Mouse (Mus musculus): Measurements from ENCODE around the gene Rpp25l.
"Not testable (repeated sequence)": the region's sequence is repeated elsewhere in the genome, so short reads cannot be mapped to it uniquely, and the experiment has no call there.

Gene Rpp25l

DNA sequence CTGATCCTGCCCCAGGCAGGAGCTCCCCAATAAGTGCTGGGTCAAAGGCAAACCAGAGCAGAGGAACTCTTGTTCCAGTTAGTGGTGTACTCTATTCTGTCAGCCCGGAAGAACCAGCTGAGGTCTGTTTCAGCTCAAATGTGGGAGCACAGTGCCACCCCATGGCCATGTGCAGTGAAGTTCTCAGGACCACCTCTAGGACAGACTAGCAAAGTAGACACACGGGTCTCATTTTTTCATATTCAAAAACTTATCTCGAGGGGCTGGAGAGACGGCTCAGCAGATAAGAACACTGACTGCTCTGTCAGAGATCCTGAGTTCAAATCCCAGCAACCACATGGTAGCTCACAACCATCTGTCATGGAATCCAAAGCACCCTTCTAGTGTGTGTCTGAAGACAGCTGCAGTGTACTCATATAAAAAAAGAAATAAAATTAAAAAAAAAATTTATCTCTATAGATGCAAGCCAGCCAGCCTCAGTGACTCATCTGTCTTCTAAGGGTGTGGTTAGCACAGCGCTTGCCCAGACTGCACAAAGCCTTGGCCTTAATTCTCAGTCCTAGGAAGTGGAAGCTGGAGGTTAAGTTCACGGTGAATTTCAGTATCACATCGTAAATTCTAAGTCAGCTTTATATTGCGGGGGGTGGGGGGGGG is 24.4 kb upstream of the Rpp25l start:
- peak; percentile 79 to 83 for DNase-seq

- no peak for DNase-seq
Observed at GRCm38 (mm10) chr4:41731052-41731765, 17.9 kb upstream of the Rpp25l start, which contains the start of gene Arid3c. Arid3c (minus strand) TSS chr4:41731142.

DNA sequence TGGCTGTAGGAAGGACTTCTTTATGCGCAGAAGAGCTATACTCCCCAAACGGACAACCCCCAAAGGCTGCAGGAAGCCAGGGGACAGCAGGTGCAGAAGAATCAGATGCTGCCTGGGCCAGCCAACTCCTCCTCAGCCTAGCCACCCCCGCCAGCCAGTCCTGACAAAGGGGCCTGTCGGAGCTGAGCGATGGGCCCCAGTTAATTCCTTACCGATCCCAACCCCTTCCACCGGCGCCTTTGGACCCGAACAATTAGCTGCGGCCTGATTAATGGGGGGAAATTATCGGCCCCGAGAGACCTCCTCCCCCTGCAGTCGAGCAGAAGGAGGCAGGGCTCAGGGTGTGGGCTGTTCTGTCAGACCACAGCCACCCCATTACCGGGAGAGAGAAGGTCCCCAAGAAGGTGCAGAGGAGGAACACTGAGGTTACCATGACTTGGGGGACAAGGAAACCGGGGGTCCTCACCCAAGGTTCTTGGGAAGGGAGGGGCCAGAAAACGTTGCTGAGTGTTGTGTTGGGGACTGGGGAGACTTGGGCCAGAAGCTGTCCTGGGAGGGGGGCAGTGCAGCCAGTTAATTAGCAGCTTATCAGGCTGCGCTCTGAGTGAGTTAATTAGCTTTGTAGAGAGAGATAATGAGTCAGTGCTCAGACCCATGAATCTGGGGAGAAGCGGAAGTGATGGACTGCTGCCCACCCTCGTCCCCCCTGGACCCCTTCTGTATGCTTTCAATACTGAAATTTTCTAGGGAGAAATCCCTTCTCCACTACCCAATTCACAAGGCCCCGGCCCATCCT is 13.7 kb upstream of the Rpp25l start:
- no peak for DNase-seq

GRCm38 (mm10) chr4:41722918-41723351 is 9.6 kb upstream of the Rpp25l start, which contains the start of gene Dctn3:
Dctn3 (minus strand) TSS chr4:41723170.
- DNase-seq, result peak; percentile 93 to 96

DNA sequence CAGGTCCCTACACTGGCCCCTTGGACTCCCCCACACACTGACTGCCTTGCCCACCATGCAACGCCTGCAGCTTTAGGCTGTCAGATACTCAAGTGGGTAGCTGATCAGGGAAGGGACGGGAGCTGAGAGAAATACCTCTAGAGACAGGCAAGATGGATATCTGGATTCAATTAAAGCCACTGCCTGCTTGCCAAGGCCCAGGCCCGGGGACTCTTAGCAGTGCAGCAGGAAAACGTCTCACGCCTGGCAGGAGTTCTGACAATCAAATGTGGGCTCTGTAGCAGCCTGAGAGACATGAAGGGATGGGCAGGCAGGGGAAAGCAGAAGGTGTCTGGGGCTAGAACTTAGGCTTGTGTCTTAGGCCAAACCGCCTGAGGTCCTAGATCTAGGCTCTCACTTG is 3.5 kb upstream of the Rpp25l start:
- peak in 1 of 2 experiments; percentile 21 for DNase-seq

DNA sequence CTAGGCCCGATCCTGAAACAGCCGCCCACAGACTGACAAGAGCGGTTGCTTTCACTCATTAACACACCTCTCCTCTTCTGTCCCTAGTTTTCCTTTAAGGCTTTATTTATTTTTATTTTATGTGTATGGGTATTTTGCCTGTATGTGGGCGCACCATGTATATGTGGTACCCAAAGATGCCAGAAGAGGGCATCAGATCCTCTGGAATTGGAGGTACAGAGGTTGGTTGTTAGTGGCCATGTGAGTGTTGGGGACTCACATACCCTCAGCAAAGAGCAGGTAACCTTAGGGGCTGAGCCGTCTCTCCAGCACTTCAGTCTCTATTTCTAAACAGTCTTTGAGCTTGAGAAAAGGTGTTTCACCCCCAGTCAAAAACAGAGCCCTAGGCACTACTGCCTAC is 2.3 kb upstream of the Rpp25l start:
- peak; percentile 43 to 73 for DNase-seq

- DNase-seq, result peak in 1 of 2 experiments; percentile 33
Observed at GRCm38 (mm10) chr4:41715082-41715481, 1.7 kb upstream of the Rpp25l start.

DNA sequence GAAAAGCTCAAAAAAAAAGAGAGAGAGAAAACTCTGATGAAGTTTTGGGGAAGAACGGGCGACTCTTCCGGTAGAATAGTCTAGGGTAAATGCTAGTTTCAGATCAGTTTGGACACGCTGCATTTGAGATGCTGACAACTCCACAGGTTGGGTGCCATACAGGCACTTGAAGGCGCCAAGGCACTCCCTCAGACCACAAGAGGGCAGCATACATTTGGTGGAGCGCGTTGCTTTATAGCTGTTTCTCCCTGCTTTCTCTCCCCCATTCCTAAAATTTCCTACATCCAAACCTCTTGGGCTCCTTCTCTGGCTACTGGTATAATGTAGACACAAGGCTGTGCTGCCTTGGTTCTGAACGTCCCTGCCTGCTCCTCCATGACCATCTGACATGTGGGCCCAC is 942 bp upstream of the Rpp25l start:
- peak; percentile 81 to 83 for DNase-seq

GRCm38 (mm10) chr4:41712421-41713196 is 725 bp downstream of the Rpp25l start:
- peak; percentile 26 to 67 for DNase-seq

DNA sequence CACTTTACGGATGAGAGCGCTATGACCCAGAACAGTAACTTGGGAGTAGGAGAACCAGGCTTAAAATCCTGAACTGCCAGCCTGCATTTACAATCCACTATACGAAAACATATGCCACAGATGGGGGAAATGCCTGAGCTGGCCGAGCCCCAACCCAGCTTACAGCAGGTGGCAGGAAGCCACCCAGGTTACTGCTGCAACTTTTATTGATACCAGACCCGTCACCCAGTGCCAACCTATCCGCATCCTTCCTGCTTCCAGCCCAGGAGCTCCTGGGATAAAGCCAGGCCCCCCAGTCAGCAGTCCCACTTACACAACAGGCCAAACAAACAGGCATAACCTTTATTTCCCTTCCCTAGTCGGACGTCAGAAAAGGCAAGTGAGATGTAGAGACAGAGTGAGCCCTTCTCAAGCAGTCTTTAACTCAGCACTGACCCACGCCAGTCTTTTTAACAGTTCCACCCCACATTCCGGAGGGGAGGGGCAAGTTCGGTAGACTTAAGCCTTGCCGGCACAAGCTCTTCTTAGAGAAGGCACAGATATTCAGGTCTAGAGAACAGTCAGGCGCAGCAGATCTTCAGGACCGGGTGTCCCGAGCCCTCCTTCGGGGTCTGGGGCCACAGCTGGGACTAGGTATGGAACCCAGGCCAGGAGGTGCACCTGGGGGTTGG is 1.5 kb downstream of the Rpp25l start:
- DNase-seq, result peak in 1 of 2 experiments; percentile 59

GRCm38 (mm10) chr4:41710229-41710628 is 3.1 kb downstream of the Rpp25l start:
- peak in 1 of 2 experiments; percentile 30 for DNase-seq

GRCm38 (mm10) chr4:41708192-41708745 is 5.1 kb downstream of the Rpp25l start:
- peak; percentile 45 to 52 for DNase-seq

GRCm38 (mm10) chr4:41707011-41707535 is 6.3 kb downstream of the Rpp25l start:
- DNase-seq, result peak; percentile 80 to 86

- DNase-seq, result no peak
Observed at GRCm38 (mm10) chr4:41705922-41706754, 7.2 kb downstream of the Rpp25l start.

DNA sequence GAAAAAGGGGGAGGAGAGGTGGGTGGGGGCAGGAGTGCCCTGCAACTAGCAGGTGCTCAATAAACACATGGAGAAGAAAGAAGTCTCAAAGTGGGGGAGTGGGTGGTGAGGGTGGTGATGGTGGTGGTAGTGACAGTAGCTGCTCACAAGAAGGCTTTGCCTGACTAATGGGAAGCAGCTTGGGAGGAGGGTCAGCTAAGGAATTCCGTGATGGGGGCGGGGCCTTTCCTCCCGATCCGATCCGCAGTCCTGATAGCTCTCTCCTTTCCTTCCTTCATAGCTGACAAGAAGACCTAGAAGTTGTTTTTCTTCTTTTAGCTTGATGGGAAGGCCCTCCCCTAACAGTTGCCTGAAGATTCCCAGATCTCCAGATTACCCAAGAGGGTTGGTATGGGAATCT is 8.7 kb downstream of the Rpp25l start:
- peak in 1 of 2 experiments; percentile 33 for DNase-seq

- not testable (repeated sequence) for DNase-seq
Observed at GRCm38 (mm10) chr4:41702226-41702625, 11.1 kb downstream of the Rpp25l start.

- not testable (repeated sequence) for DNase-seq
Observed at GRCm38 (mm10) chr4:41700224-41700623, 13.1 kb downstream of the Rpp25l start.

- peak in 1 of 2 experiments; percentile 59 for DNase-seq
Observed at GRCm38 (mm10) chr4:41699783-41700182, 13.6 kb downstream of the Rpp25l start, which contains the start of gene Il11ra1. Il11ra1 (plus strand) TSS chr4:41699989.

DNA sequence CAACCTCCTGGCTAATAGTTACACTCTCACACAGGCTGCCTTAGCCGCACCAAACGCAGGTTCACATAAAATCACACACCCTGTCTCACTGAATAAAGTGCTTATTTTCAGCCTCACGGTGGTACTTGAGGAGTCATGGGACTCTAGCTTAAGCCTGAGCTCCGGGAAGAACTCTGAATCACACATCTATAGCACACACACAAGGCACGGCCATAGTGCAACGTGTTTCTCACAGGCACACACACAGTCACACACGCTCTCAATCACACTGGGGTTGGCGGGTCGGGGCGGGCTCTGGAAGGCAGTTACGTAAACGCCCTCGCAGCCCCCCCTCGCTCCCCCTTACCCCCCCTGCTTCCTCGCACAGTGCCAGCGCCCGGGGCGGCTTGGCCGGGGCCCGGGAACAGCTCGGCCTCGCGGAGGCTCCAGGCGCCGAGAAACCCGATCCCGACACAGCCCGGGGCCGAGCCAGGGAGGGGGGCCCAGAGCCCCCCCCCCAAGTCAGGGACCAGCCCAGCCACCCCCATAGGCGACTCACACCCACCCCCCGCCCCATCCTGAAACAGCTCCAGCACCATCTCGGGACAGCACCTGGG is 14.8 kb downstream of the Rpp25l start:
- peak in 1 of 2 experiments; percentile 75 for DNase-seq

All from kidney, postnatal 25 days (tissue).